Mouse (Mus musculus) liver, embryonic 12.5 days (tissue): ENCODE results near the gene Trpm2. TPM values are rescaled to one million over a fixed set of nuclear protein-coding genes. Genes with fewer than 3 reads are reported as not detected.

ENCODE experiments used
- polyA plus RNA-seq: library from polyadenylated mRNA; unstranded; fragments of >200 nt; fragmentation: Nextera tagmentation; extraction: Ambion mirVana; gene quantifications from 2 replicates; pipeline ENCODE4 v1.2.1, GENCODE M21; 2016

The Trpm2 gene
- polyA plus RNA-seq, 1 experiment from 2014 or later: 1.1 TPM

Other genes starting within 250 kb of the Trpm2 start
- gene Krtap12-1, start 250.0 kb downstream of the Trpm2 start, polyA plus RNA-seq: not detected in 2 replicates
- gene Gm10100, start 244.1 kb downstream of the Trpm2 start, polyA plus RNA-seq: not detected in 2 replicates
- not detected in 2 replicates for gene Gm18596, start 227.9 kb downstream of the Trpm2 start, polyA plus RNA-seq
- not detected in 2 replicates for gene Gm9736, start 219.2 kb downstream of the Trpm2 start, polyA plus RNA-seq
- gene Gm3233, start 210.9 kb downstream of the Trpm2 start, polyA plus RNA-seq: not detected in 2 replicates
- gene Gm3238, start 199.2 kb downstream of the Trpm2 start, polyA plus RNA-seq: not detected in 2 replicates
- gene Gm7138, start 193.6 kb downstream of the Trpm2 start, polyA plus RNA-seq: not detected in 2 replicates
- not detected in 2 replicates for gene Gm3250, start 188.0 kb downstream of the Trpm2 start, polyA plus RNA-seq
- not detected in 2 replicates for gene Gm7137, start 182.4 kb downstream of the Trpm2 start, polyA plus RNA-seq
- gene Gm9639, start 175.5 kb downstream of the Trpm2 start, polyA plus RNA-seq: not detected in 2 replicates
- gene Gm19668, start 171.4 kb downstream of the Trpm2 start, polyA plus RNA-seq: not detected in 2 replicates
- gene Gm9507, start 158.7 kb downstream of the Trpm2 start, polyA plus RNA-seq: not detected in 2 replicates
- not detected in 2 replicates for gene Gm2696, start 155.9 kb downstream of the Trpm2 start, polyA plus RNA-seq
- not detected in 2 replicates for gene Krtap10-4, start 143.5 kb downstream of the Trpm2 start, polyA plus RNA-seq
- not detected in 2 replicates for gene Krtap10-10, start 134.6 kb downstream of the Trpm2 start, polyA plus RNA-seq
- not detected in 2 replicates for gene Gm36176, start 123.8 kb downstream of the Trpm2 start, polyA plus RNA-seq
- not detected in 2 replicates for gene Gm10318, start 117.7 kb downstream of the Trpm2 start, polyA plus RNA-seq
- gene Gm3285, start 108.6 kb downstream of the Trpm2 start, polyA plus RNA-seq: not detected in 2 replicates
- 8.5 and 8.7 TPM in 2 replicates for gene Lrrc3, start 68.0 kb downstream of the Trpm2 start, polyA plus RNA-seq
- gene 1810043G02Rik, start 8.0 kb upstream of the Trpm2 start, polyA plus RNA-seq: 6.7 and 6.9 TPM in 2 replicates
- gene Pfkl, start 39.5 kb upstream of the Trpm2 start, polyA plus RNA-seq: 152 and 157 TPM in 2 replicates
- not detected in 2 replicates for gene Dnmt3l, start 71.4 kb upstream of the Trpm2 start, polyA plus RNA-seq
- gene Aire, start 73.0 kb upstream of the Trpm2 start, polyA plus RNA-seq: 0.06 TPM in 1 of 2 replicates, not detected in the other
- gene Icosl, start 98.7 kb upstream of the Trpm2 start, polyA plus RNA-seq: 2.9 and 3.2 TPM in 2 replicates
- gene D10Jhu81e, start 199.2 kb upstream of the Trpm2 start, polyA plus RNA-seq: 17.1 and 19.4 TPM in 2 replicates
- 23.9 and 25.5 TPM in 2 replicates for gene Pwp2, start 214.6 kb upstream of the Trpm2 start, polyA plus RNA-seq